Mouse (Mus musculus) liver, adult 2 months (tissue): ENCODE measurements around the gene Tmem62.

Experiments
- CTCF ChIP-seq: fragments of 200-500 bp; IDR thresholded peaks from 2 replicates; pipeline ENCODE4 v1.5.1; 2011; ENCODE audit warnings: low read depth, low read length, control low read depth
- POLR2A ChIP-seq: fragments of 200-500 bp; IDR thresholded peaks from 2 replicates; pipeline ENCODE4 v1.6.1; 2011; ENCODE audit warnings: low read length, control low read depth; ENCODE audit not compliant: insufficient read depth; ENCODE audit errors: extremely low read depth

- TF ChIP-seq CTCF: no peak
- TF ChIP-seq POLR2A: no peak
Observed at GRCm38 (mm10) chr2:120933038-120933437, 43.8 kb upstream of the Tmem62 start.
